Mouse (Mus musculus): ENCODE data around the gene Taf3. TPM values are rescaled to one million over a fixed set of nuclear protein-coding genes. Genes with fewer than 3 reads are reported as not detected.

Gene Taf3
- polyA plus RNA-seq, 1 experiment from 2014 or later, result 13.3 TPM

GRCm38 (mm10) chr2:9894836-9895593 is 153.4 kb downstream of the Taf3 start:
- Histone ChIP-seq H3K4me2 (ENCODE audit: low read length) (no peak overlapping the region), H3K27ac (ENCODE audit: low read depth) (no peak overlapping the region), H3K27me3 (replicated peaks; ENCODE audit: control insufficient read depth, insufficient read depth, low read length) (peaks cover 96% of the 10 kb centered on the region), H3K4me1 (replicated peaks; ENCODE audit: control insufficient read depth, insufficient read depth, low read length) (no peaks in the 10 kb centered on the region), H3K9me3 (ENCODE audit: control insufficient read depth, low read length) (no peaks in the 10 kb centered on the region), H3K36me3 (ENCODE audit: control insufficient read depth, insufficient read depth, low read length) (no peaks in the 10 kb centered on the region), H3K9ac (ENCODE audit: low read length) (no peak overlapping the region), H3K4me3 (ENCODE audit: low read depth, low read length) (no peak overlapping the region)
- DNase-seq (ENCODE audit: low spot score) (no peak), ATAC-seq (replicated peaks; ENCODE audit: low FRiP score, low TSS enrichment, low read depth) (no peak)
- WGBS, result 2% methylated on average over 19 of the region's 19 CpGs

DNA sequence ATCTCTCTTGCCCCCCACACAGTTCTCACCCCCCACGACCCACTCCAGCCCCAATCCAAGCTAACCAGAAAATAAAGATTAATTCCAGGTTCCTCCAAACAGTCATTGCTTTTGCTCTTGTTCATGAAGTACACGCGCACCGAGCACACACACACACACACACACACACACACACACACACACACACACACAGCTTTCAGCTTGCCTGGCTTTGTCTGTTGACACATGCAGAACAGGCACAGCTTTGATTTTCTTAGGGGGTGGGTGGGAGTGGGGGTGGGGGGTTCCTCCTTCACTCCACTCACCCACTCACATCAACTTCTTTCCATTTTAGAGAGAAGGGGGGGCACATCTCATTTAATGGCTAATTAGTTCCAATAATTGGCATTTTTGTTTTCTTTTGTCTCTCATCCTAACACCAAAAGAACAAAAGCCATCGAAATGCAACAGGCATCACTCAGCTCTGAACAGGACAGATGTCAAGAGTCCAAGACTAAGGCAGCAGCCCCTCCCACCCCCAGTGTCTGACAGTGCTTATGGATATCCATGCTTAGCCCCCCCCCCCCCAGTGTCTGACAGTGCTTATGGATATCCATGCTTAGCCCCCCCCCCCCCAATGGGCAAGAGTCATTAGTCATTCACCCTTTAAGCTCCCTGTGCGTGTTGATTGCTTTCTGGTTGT is 155.0 kb downstream of the Taf3 start:
- Histone ChIP-seq H3K9ac (ENCODE audit: low read length) (no peak overlapping the region), H3K9me3 (ENCODE audit: control insufficient read depth, low read length) (no peaks in the 10 kb centered on the region), H3K27me3 (replicated peaks; ENCODE audit: control insufficient read depth, insufficient read depth, low read length) (peaks cover 96% of the 10 kb centered on the region), H3K4me2 (ENCODE audit: low read length) (no peak overlapping the region), H3K36me3 (ENCODE audit: control insufficient read depth, insufficient read depth, low read length) (no peaks in the 10 kb centered on the region), H3K4me1 (replicated peaks; ENCODE audit: control insufficient read depth, insufficient read depth, low read length) (no peaks in the 10 kb centered on the region), H3K4me3 (ENCODE audit: low read depth, low read length) (no peak overlapping the region), H3K27ac (ENCODE audit: low read depth) (no peak overlapping the region)
- ATAC-seq (replicated peaks; ENCODE audit: low FRiP score, low TSS enrichment, low read depth), result no peak
- DNase-seq (ENCODE audit: low spot score), result no peak
- 4% methylated on average over 6 of the region's 6 CpGs for WGBS

GRCm38 (mm10) chr2:9892541-9892940 is 155.9 kb downstream of the Taf3 start:
- 5% methylated on average over 7 of the region's 7 CpGs for WGBS
- peaks cover 97% of the 10 kb centered on the region for H3K27me3 ChIP-seq (replicated peaks; ENCODE audit: control insufficient read depth, insufficient read depth, low read length)
- no peaks in the 10 kb centered on the region for H3K9me3 ChIP-seq (ENCODE audit: control insufficient read depth, low read length)
- H3K4me3 ChIP-seq (ENCODE audit: low read depth, low read length), result no peak overlapping the region
- no peaks in the 10 kb centered on the region for H3K36me3 ChIP-seq (ENCODE audit: control insufficient read depth, insufficient read depth, low read length)
- no peaks in the 10 kb centered on the region for H3K4me1 ChIP-seq (replicated peaks; ENCODE audit: control insufficient read depth, insufficient read depth, low read length)
- H3K9ac ChIP-seq (ENCODE audit: low read length), result no peak overlapping the region
- no peak overlapping the region for H3K27ac ChIP-seq (ENCODE audit: low read depth)
- H3K4me2 ChIP-seq (ENCODE audit: low read length), result no peak overlapping the region
- ATAC-seq (replicated peaks; ENCODE audit: low FRiP score, low TSS enrichment, low read depth), result no peak
- DNase-seq (ENCODE audit: low spot score), result no peak

GRCm38 (mm10) chr2:9890906-9891305 is 157.5 kb downstream of the Taf3 start:
- Histone ChIP-seq H3K9me3 (ENCODE audit: control insufficient read depth, low read length) (no peaks in the 10 kb centered on the region), H3K36me3 (ENCODE audit: control insufficient read depth, insufficient read depth, low read length) (no peaks in the 10 kb centered on the region), H3K4me2 (ENCODE audit: low read length) (no peak overlapping the region), H3K27ac (ENCODE audit: low read depth) (no peak overlapping the region), H3K9ac (ENCODE audit: low read length) (no peak overlapping the region), H3K4me3 (ENCODE audit: low read depth, low read length) (no peak overlapping the region), H3K27me3 (replicated peaks; ENCODE audit: control insufficient read depth, insufficient read depth, low read length) (peaks cover 97% of the 10 kb centered on the region), H3K4me1 (replicated peaks; ENCODE audit: control insufficient read depth, insufficient read depth, low read length) (no peaks in the 10 kb centered on the region)
- WGBS, result 2% methylated on average over 5 of the region's 5 CpGs
- ATAC-seq (replicated peaks; ENCODE audit: low FRiP score, low TSS enrichment, low read depth), result no peak
- DNase-seq (ENCODE audit: low spot score), result no peak

DNA sequence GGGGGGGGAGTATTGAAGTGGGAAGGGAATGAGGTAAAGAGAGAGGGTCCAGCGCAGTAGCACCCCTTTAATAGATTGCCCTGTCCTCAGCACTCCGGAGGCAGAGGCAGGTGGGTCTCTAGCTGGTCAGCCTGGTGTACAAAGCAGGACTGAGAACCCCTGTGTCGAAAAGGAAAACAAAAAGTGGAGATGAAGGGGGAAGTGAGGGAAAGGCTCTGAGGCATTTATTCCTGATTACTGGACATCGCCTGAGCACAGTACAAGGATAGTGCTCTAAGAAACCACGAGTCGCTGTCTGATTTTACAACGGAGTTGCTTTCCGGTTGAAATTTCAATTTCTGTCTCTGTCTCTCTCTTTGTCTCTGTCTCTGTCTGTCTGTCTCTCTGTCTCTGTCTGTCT is 158.1 kb downstream of the Taf3 start:
- no peak overlapping the region for H3K4me3 ChIP-seq (ENCODE audit: low read depth, low read length)
- H3K27ac ChIP-seq (ENCODE audit: low read depth), result no peak overlapping the region
- no peaks in the 10 kb centered on the region for H3K4me1 ChIP-seq (replicated peaks; ENCODE audit: control insufficient read depth, insufficient read depth, low read length)
- no peak for ATAC-seq (replicated peaks; ENCODE audit: low FRiP score, low TSS enrichment, low read depth)
- H3K9me3 ChIP-seq (ENCODE audit: control insufficient read depth, low read length), result no peaks in the 10 kb centered on the region
- H3K4me2 ChIP-seq (ENCODE audit: low read length), result no peak overlapping the region
- H3K9ac ChIP-seq (ENCODE audit: low read length), result no peak overlapping the region
- 5% methylated on average over 8 of the region's 8 CpGs for WGBS
- H3K27me3 ChIP-seq (replicated peaks; ENCODE audit: control insufficient read depth, insufficient read depth, low read length), result peaks cover 97% of the 10 kb centered on the region
- no peak for DNase-seq (ENCODE audit: low spot score)
- no peaks in the 10 kb centered on the region for H3K36me3 ChIP-seq (ENCODE audit: control insufficient read depth, insufficient read depth, low read length)

DNA sequence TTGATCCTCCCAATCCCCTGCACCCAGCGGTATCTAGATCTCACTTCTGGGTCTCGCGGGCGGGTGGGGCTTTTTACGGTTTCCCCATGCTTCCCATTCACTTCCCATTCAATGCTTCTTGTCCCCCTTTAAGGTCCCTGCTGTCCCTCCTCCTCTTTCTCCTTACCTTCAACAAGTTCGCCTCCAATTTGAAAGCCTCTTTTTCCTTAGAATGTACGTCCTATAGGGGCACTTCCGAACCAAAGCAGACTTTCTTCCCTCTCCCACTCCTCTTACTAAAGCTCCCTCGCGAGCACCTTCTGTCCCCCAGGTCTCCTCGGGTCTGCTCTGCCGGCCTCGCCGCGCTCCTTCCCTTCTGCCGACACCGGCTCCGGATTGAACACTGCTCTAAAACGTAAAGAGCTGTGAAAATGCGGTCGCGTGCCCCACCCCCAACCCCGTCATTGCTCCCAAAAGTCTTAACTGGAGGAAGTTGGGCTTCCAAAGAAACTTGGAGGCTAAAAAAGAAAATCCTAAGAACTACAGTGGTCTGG is 158.7 kb downstream of the Taf3 start, which contains the start of gene Gata3:
TSS of gene Gata3 (minus strand) at position 384 of the 533 bp plus-strand sequence.
- Histone ChIP-seq H3K4me3 (ENCODE audit: low read depth, low read length) (peak within 1 kb of the TSS; percentile 15; the same call in 1 of the 2 replicates), H3K9ac (ENCODE audit: low read length) (no peak within 1 kb of the TSS), H3K27me3 (replicated peaks; ENCODE audit: control insufficient read depth, insufficient read depth, low read length) (peaks cover 97% of the 10 kb centered on the region), H3K4me2 (ENCODE audit: low read length) (peak within 1 kb of the TSS; percentile 31), H3K27ac (ENCODE audit: low read depth) (no peak within 1 kb of the TSS), H3K4me1 (replicated peaks; ENCODE audit: control insufficient read depth, insufficient read depth, low read length) (no peaks in the 10 kb centered on the region), H3K36me3 (ENCODE audit: control insufficient read depth, insufficient read depth, low read length) (no peaks in the 10 kb centered on the region), H3K9me3 (ENCODE audit: control insufficient read depth, low read length) (no peaks in the 10 kb centered on the region)
- 1% methylated on average over 23 of the region's 23 CpGs for WGBS
- no peak for ATAC-seq (replicated peaks; ENCODE audit: low FRiP score, low TSS enrichment, low read depth)
- peak; percentile 68 for DNase-seq (ENCODE audit: low spot score)

DNA sequence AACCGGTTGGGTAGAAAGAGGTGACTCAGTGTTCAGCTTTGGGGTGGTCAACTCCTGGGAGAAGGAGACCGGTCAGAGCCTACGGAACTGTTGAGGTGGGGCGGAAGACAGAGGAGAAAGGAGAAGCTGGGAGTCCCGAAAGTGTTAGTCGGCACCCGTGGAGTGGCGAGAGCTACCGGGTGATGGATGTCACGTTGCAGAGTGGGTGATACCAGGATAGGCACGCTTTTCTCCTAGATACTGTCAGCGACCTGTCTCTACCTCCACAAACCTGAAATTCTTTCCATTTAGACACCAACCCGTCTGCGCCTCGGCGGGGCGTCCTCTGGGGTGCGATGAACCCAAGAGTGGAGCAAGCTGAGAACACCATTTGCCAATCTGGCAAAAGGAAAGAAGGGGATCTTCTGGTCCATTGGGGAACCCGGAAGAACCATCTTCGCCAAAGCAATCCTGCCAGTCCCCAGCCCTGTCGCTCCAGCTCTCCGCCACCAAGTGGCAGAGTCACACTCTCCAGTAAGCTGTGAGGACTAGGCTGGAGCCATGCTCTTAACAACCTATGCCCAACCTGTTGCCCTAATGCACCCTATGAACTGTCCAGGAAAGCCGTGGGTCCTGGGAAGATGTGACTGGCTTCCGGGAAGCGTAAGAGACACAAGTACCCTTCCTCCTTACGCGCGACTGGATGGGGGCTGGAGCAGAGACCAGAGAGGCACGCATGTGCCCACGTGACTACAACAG is 159.3 kb downstream of the Taf3 start, which contains the start of gene 9230102O04Rik:
TSS of gene 9230102O04Rik (minus strand) at position 628 of the 738 bp plus-strand sequence.
- Histone ChIP-seq H3K9me3 (ENCODE audit: control insufficient read depth, low read length) (no peaks in the 10 kb centered on the region), H3K27ac (ENCODE audit: low read depth) (no peak within 1 kb of the TSS), H3K4me1 (replicated peaks; ENCODE audit: control insufficient read depth, insufficient read depth, low read length) (no peaks in the 10 kb centered on the region), H3K4me3 (ENCODE audit: low read depth, low read length) (peak within 1 kb of the TSS; percentile 15; the same call in 1 of the 2 replicates), H3K4me2 (ENCODE audit: low read length) (peak within 1 kb of the TSS; percentile 31), H3K9ac (ENCODE audit: low read length) (no peak within 1 kb of the TSS), H3K36me3 (ENCODE audit: control insufficient read depth, insufficient read depth, low read length) (no peaks in the 10 kb centered on the region), H3K27me3 (replicated peaks; ENCODE audit: control insufficient read depth, insufficient read depth, low read length) (peaks cover 97% of the 10 kb centered on the region)
- DNase-seq (ENCODE audit: low spot score) (peak; percentile 72), ATAC-seq (replicated peaks; ENCODE audit: low FRiP score, low TSS enrichment, low read depth) (peak; percentile 72; the same call in 1 of the 2 replicates)
- 1% methylated on average over 30 of the region's 30 CpGs for WGBS

GRCm38 (mm10) chr2:9887636-9888035 is 160.8 kb downstream of the Taf3 start:
- no peak overlapping the region for H3K9ac ChIP-seq (ENCODE audit: low read length)
- 0% methylated on average over 7 of the region's 7 CpGs for WGBS
- peaks cover 97% of the 10 kb centered on the region for H3K27me3 ChIP-seq (replicated peaks; ENCODE audit: control insufficient read depth, insufficient read depth, low read length)
- DNase-seq (ENCODE audit: low spot score), result no peak
- H3K4me3 ChIP-seq (ENCODE audit: low read depth, low read length), result no peak overlapping the region
- no peaks in the 10 kb centered on the region; the same call in 1 of the 2 replicates for H3K4me1 ChIP-seq (replicated peaks; ENCODE audit: control insufficient read depth, insufficient read depth, low read length)
- no peak overlapping the region for H3K27ac ChIP-seq (ENCODE audit: low read depth)
- no peaks in the 10 kb centered on the region for H3K9me3 ChIP-seq (ENCODE audit: control insufficient read depth, low read length)
- no peaks in the 10 kb centered on the region for H3K36me3 ChIP-seq (ENCODE audit: control insufficient read depth, insufficient read depth, low read length)
- no peak overlapping the region for H3K4me2 ChIP-seq (ENCODE audit: low read length)
- ATAC-seq (replicated peaks; ENCODE audit: low FRiP score, low TSS enrichment, low read depth), result no peak
